Mouse (Mus musculus) right cerebral cortex, adult 18-20 months (tissue): Measurements from ENCODE around the gene Gstp2.
"Not testable (repeated sequence)": the region's sequence is repeated elsewhere in the genome, so short reads cannot be mapped to it uniquely, and the experiment has no call there.

Source experiments
- DNase-seq: peaks from one replicate; pipeline ENCODE4 v3.0.0; 2022; ENCODE audit warnings: mixed read lengths

The Gstp2 gene

DNA sequence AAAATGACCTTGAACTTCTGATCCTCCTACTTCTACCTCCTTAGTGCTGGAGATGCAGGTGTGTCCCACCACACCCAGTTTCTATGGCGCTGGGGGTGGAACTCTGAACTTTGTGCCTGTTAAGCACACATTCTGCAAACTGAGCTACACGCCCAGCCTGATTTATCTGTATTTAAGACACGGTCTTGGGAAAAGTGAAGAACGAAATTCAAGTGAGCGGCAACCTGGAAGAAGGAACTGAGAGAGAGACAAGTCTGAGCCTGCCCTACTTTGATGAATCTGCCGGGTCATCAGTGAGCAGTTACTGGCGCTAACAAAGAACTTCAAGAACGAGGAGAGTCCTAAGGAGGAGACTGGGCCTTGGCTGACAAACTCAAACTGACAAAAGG lies 1.0 kb upstream of the Gstp2 start:
- DNase-seq = no peak

DNA sequence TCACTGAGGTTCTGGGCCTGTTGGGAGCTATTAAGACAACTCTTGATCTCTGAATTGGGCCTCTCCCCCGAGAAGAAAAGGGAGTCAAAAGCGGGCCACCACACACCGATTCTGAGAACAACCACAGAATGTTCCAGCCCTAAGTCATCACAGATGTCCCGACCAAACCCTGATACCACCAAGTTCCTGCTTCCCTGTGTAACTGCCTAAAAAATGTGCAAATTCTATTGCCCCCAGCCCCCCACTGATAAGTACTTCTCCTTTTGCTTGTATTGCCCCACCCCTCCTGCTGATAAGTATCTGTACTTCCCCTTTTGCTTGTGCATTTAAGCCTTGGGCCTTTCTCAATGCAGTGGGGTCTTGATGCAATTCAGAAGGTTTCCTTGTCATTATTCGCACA lies 1.7 kb downstream of the Gstp2 start:
- not testable (repeated sequence) for DNase-seq

DNA sequence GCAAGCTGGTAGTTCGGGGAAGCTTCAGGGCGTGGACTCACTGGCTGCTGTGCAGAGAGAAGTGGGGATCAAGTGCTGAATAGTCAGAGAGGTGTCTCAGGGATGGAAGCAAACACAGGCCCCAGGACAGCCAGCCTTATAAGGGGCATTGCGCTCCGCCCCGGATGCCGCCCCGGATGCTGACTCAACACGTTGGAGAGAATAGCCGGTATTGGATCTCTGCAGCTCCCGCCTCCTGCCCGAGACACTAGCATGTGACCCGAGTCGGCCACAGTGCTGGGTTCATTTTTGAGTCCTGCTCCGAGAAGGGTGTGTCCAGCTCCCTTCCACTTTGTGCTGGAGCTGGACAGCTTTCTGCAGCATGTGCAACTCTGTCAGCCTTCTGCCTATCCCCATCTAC lies 3.7 kb downstream of the Gstp2 start:
- DNase-seq = no peak

- DNase-seq = not testable (repeated sequence)
Measured at GRCm38 (mm10) chr19:4041500-4041899, 4.3 kb downstream of the Gstp2 start.

DNA sequence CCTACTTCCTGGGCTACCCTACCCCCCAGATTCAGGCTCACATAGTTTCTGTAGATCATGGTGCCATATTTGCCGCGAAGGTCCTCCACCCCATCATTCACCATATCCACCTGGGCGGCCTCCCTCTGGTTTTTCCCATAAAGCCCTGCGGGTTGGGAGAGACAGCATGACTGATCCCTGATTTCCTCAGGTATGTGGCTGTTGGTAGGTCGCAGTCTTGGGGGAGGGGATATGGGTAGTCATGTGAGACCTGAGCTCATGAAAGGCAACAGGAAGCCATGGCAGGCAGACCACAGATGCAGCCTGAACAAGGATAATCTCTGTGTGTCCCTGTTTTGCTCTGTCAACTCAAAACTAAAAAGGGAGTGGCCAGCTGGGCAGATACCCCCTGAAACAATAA lies 4.9 kb downstream of the Gstp2 start:
- DNase-seq = not testable (repeated sequence)

- DNase-seq = peak; percentile 92
Measured at GRCm38 (mm10) chr19:4037788-4038232, 8.0 kb downstream of the Gstp2 start, which contains the start of gene Gstp1. TSS of gene Gstp1 (minus strand) at chr19:4037985.

DNA sequence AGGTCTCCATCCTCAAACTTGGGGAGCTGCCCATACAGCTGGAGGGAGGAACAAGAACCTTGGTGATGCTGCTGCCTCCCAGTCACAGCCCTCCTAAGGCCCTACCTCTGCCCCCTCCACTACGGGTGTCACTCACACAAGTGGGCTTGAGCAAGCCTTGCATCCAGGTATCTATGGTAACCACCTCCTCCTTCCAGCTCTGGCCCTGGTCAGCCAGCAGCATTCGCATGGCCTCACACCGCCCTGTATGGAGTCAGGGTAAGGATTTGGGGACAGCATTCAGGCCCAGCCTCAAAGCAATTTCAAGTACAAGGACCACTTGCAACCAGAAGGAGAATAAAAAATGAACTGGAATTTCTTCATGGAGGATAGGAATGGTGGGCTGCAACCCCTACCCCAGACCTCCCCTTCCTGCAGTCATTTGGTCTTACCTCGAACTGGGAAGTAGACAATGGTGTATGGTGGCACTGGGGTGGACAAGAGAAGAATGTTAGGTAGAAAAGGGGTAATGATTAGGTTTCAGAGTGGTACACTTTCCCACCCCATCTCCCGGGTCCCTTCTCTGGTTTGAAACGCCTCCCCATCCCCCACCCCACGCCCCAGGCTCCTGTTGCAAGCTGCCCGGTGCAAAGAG lies 8.6 kb downstream of the Gstp2 start:
- DNase-seq = not testable (repeated sequence)

- DNase-seq = no peak
Measured at GRCm38 (mm10) chr19:4036327-4037045, 9.3 kb downstream of the Gstp2 start.

DNA sequence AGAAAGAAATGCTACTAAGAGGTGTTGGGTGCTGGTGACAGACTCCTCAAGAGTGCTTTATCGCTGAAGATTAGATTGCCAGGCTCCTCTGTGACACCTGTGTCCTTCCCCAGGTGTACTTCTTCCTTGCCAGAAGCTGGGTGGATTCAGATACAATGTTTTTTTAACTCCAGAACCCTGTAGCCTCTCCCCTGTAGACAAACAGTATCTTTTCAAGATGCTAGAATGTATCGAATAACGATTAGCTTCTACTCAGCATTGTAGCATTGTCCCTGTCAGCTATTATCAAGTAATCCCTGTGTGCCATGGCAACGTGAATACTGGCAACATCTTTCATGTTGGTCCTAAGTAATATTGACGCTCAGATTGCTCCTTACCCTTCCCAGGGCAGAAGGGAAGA lies 12.1 kb downstream of the Gstp2 start:
- DNase-seq = no peak

DNA sequence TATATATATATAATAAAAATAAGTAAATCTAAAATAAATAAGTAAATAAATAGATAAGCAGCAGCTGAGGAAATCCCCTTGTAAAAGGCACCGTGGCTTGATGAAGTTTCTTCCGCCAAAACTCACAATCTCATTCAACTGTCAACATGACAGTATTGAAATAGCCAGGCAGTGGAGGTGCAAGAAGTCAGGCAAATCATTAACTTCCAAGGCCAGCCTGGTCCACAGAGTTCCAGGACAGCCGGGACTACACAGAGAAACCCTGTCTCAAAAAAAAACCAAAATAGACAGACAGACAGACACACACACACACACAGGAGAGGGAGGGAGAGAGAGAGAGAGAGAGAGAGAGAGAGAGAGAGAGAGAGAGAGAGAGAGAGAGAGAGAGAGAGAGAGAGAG lies 12.5 kb downstream of the Gstp2 start:
- DNase-seq = no peak

GRCm38 (mm10) chr19:4032668-4033067 lies 13.2 kb downstream of the Gstp2 start:
- no peak for DNase-seq

- no peak for DNase-seq
Measured at GRCm38 (mm10) chr19:4027576-4027975, 18.2 kb downstream of the Gstp2 start.

DNA sequence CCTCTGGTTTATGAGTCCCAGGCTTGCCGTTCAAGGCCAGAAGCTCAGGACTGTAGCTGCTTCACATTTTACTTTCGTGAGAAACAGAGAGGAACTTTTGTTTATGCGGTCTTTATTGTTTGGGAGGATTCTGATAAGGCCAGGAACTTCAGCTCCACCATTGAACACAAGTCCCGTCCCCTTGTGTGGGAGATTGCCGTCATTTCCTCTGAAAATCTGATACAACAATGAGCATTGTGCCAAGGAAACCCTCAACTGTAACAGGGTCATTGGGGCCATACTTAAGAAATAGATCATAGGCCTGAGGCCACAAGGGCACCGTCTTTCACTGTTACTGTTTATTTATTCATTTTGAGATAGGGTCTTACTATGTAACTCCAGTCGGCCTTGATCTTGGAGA lies 22.6 kb downstream of the Gstp2 start:
- DNase-seq = no peak

GRCm38 (mm10) chr19:4018743-4019583 lies 26.9 kb downstream of the Gstp2 start:
- peak; percentile 80 for DNase-seq

GRCm38 (mm10) chr19:4017921-4018587 lies 27.8 kb downstream of the Gstp2 start:
- no peak for DNase-seq

DNA sequence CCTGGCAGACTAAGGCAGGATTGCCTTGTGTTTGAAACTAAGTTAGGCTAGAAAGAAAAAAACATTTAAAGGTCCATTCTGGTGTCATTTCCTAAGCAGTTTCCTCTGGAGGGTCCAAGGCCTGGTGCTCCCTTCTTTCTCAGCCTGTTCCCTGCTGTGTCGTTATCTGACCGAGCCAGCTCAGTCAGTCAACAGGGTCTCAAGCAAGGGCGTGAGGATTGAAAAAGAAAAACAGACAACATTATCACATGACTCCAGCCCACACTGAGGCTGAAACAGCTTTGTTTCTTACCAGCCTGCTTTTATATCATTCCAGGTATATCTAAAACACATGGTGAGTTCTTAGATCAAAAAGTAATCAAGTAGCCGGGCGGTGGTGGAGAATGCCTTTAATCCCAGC lies 30.2 kb downstream of the Gstp2 start:
- DNase-seq = no peak

DNA sequence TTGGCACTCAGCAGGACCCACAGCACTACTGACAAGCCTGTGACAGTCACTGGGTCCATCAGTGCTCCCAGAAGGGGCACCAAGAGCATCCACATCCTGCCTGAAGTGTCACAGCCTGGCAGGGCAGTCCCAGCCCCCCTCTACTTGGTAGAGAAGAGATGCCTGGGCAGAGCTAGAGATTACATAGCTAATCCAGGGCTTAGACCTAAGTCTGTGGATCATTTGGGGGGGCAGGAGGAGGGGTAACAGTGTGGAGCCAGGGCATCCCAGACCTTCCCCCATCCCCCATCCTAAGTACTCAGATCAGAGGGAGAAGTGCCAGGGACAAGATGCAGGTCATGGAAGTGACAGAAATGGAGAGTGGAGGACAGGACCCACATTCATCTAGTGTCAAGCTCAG lies 31.0 kb downstream of the Gstp2 start:
- DNase-seq = no peak

GRCm38 (mm10) chr19:4013066-4013465 lies 32.8 kb downstream of the Gstp2 start:
- no peak for DNase-seq

- DNase-seq = peak; percentile 99
Measured at GRCm38 (mm10) chr19:4012432-4013022, 33.3 kb downstream of the Gstp2 start, which contains the start of gene Ndufv1. TSS of gene Ndufv1 (minus strand) at chr19:4012806.

DNA sequence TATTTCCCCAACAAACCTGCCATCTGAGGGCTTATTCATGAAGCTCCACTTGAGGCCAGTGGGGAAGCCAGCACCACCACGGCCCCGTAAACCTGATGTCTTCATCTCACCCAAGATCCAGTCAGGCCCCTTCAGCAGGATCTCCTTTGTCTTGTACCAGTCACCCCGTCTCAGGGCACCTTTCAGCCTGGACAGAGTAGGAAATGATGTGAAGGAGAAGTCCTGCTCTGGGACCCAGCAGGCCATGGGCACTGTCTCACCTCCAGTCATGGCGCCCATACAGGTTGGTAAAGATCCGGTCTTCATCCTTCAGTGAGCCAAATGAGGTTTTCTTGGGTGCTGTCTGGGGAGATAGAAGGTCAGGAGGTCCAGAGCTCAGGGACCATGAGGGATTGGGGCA lies 34.7 kb downstream of the Gstp2 start:
- DNase-seq = no peak

- DNase-seq = no peak
Measured at GRCm38 (mm10) chr19:4005971-4006370, 39.9 kb downstream of the Gstp2 start.

GRCm38 (mm10) chr19:4005091-4005490 lies 40.7 kb downstream of the Gstp2 start:
- DNase-seq = no peak

DNA sequence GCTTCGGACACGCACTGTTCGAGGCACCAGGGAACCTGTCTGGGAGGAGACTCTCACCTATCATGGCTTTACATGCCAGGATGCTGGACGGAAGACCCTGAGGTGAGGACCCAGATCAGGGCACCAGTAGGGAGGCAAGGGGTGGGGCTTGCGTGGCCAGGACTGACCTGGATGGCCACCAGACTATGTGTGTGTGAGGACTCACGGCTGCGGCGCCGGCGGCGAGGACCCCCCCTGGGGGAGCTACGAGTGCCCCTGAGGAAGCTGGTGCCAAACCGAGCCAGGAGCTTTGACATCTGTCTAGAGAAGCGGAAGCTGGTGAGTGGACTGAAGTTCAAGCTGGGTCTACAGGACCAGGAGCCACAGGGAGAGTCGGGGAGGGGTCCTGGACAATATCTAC lies 41.5 kb downstream of the Gstp2 start:
- DNase-seq = no peak
